Mouse (Mus musculus) CD4-positive, CD25-positive, alpha-beta regulatory T cell, adult 4 months (primary cell): ENCODE results near the gene Gm21885. TPM values are rescaled to one million over a fixed set of nuclear protein-coding genes. Genes with fewer than 3 reads are reported as not detected.
"Not testable (repeated sequence)": the region's sequence is repeated elsewhere in the genome, so short reads cannot be mapped to it uniquely, and the experiment has no call there.

Experiments
- ATAC-seq: one replicate; pipeline ENCODE4 v1.8.0; 2017
- polyA plus RNA-seq, 2 experiments: library from polyadenylated mRNA; unstranded; fragments of 100-300 nt; shearing (Covaris generic); gene quantifications; one replicate each; pipeline ENCODE4 v1.2.1; 2017

The Gm21885 gene
- 1 to 10 TPM in 1 of 2 experiments, not detected in 1; 1.3 TPM for polyA plus RNA-seq

DNA sequence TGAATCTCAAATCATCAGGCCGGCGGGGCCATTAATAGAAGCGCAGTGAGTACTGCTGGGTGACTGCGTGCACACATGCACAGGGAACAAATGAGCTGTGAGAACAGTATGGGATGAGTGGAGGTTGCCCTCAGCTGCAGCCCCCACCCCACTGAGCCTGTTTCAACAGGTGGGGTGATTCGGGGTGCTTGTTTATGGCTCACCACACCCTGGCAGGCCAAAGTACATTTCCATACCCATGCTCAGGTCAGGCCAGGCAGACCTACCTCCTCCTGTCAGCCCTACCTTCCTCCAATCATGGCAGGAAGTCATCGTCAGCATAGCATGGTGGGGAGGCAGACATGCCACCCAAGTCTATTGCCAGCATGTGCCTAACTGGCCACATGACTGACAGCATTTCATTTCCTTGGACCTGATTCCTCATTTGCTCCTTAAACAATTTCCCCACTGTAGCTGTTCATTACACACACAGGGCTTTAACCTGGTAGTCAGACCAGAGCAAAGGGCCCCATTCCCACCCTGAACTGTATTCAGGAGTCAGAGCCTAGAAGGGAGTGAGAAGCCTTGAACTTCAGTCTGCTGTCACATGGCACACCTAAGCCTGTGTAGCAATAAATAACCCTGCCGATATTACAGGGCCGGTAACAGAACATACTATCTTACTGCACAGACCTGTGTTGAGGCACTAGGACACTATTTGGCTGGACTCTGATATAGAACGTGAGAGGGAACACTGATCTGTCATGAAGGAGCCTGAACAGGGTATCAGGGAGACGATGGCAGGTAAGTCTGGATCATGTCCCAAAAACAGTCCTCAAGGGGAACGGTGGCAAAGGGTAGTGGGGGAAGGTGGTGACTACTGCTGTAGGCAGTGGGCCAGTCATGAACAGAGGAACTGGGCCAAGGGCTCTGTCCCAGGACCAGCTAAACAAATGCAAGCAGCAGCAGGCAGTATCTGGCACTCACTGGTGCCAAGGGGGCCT lies at the start of gene Gm21885:
Gm21885 (plus strand) TSS at position 675 of the 983 bp plus-strand sequence.
- ATAC-seq: no peak

GRCm38 (mm10) chr11:94233405-94233804 lies 48.3 kb upstream of the Gm21885 start:
- ATAC-seq: no peak

DNA sequence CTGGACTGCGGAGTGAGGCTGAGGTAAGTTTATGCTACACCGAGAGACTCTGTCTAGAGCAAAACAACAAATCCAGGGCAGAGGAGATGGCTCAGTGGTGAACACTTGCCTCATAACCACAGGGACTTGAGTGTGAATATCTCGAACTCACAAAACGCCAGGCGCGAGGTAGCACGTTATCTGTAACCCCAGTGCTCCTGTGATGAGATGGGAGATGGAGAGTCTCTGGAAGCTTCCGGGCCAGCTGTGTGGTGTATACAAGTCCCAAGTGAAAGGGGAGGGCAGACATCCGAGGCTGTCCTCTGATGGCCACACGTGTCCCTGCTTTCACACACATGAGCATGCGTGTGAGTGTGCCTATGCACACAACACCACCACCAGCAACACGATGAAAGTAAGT lies 47.3 kb upstream of the Gm21885 start:
- ATAC-seq: no peak

DNA sequence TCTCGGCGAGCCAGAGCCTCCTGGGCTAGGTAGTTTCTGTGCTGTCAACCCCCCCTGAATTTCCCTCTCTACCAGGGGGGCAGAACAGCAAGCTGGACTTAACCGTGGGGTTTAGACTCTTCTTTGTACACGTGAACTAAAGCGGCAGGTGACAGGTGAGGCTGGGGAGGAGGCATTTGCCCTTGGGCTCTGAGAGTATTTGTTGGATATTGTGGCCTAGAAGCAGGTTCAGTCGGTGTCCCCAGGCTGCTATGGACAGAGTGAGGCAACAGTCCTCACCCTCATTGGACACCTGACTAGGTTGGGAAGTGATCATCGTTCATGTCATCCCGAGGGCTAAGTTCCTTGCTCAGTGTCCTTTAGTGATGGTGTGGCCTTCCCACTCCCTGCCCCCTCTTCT lies 46.8 kb upstream of the Gm21885 start:
- ATAC-seq: no peak

DNA sequence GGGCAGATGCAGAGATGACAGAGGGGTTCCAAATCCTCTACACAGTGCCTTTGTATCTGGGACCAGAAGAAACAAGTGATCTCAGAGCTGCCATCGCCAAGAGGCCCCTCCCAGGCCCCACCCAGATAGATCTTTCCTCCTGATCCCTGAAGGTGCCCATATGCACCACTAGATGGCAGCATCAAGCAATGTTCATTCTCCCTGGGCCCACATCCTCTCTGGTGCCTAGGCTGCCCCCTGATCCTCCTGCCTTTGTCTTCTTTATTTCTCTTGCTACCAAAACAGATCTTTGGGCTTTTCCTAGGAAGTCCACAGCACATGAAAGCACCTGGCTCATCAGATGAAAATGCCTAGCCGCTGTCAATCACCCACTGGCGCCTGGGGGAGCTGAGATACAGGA lies 45.6 kb upstream of the Gm21885 start:
- peak; percentile 94 for ATAC-seq

DNA sequence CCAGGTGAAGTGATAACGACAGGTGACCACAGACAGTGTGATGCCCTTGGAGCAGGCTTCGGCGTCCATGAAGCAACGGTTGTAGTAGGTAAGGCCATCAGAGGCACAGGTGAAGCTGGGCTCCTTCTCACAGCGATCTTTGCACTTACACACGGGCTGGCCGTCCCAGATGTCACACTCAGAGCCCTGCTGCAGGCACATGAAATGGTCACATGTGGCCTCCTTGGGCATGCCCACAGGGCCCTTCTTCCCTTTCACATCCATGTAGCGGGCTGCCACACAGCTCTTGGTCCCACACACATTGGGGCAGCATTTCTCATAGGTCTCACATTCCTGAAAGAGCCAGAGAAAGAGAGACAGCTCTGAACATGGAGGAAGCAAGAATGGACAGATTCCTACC lies 42.9 kb upstream of the Gm21885 start:
- ATAC-seq: no peak

DNA sequence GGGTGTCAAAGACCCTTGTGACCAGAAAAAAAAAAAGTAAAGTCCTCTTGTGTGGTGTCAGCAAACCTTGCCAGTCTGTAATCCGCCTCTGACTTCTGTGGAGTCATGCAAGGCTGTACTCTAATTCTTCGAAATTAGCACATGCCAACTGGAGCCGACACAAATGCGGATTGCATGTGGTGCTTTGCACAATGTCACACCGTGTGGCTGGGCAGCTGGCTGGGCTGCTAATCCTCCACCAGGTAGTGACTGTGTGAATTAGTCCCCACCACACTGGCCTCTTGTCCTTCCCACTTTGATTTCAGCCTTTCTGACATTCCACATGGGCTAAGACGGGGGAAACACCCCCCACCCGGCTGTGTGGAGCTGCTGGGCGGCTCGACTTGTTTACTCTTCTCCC lies 42.0 kb upstream of the Gm21885 start:
- ATAC-seq: no peak

DNA sequence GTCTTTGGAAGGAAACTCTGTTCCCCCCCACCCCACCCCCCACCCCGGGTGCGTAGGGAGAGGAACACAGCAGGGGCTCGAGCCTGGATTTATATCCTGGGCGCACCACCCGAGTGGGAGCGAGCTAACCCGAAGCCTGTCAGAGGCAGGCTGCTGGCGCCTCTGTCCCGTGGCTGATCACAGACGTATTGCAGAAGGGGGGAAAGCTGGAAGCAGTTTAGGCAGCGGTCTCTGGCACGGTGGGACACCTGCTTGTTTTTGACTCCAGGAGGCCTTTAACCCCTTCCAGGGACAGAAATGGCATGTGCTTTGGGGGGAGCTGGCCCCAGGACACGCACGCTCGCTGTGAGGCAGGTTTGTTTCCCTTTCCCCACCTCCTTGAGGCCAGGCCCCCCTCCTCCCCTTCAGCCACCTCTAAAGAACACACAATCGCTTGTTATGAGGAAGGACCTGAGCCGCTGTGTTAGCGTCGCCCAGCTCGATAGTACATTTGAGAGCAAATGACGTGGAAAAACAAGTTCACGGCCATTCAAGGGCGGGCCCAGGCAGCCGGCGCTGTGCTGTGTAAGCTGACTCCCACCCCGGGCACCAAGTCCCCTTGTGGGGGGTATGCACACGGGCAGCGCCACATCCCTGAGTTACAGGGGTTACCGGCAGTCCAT lies 38.8 kb upstream of the Gm21885 start:
- peak; percentile 54 for ATAC-seq

- peak; percentile 74 for ATAC-seq
Observed at GRCm38 (mm10) chr11:94243422-94244180, 38.1 kb upstream of the Gm21885 start.

- ATAC-seq: no peak
Observed at GRCm38 (mm10) chr11:94244385-94244784, 37.3 kb upstream of the Gm21885 start.

DNA sequence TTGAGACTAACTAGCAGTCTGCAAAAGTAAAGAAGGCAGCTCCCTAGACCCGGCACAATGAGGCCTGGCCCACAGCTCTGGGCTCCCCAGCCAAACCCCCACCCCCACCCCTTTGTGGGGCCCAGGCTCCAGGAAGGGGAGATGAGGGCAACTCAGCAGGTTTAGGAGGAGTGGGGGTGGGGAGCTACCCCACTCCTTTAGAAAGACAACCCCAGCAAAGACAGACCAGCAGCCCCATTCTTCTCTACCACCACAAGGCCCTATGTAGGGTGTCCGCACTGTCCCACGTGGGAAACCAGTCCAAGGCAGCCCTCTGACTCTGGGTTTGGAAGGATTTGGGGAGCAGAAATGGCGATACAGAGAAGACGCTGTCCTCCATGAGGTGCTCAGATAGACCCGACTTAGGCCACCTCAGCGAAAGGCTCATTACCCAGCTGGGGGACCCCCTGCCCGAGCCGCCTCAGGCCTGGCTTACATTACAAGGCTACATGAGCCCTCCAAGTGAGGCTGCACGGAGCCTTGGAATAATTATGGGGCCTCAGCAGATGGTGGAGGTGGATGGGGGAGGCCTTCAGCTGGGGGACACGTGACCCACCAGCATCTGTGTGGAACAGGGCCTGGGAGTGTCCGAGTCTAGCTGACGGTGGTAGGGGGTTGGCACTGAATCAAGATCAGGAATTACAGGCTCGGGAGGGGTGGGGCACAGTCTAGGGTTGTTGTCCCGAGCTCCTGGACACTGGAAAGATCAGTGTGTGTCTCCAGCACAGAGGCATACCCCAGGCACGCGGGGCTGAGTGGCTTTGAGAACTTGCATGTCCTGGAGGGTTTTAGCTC lies 35.5 kb upstream of the Gm21885 start, which contains the start of gene Wfikkn2:
Wfikkn2 (minus strand) TSS at position 51 of the 834 bp plus-strand sequence.
- no peak for ATAC-seq

DNA sequence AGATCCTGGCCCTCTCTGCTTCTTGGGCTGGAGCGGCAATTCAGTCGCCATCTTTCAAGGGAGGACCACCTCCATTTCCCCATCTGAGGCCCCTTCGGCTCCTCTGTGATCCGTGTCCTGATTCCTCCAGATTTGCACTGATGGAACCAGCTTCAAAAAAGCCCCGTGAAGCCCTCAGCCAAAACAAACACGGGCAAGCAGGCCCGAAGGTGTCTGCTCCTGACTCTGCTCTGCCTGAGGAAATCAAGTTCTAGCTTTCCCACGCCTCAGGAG lies 34.9 kb upstream of the Gm21885 start:
- ATAC-seq: no peak

DNA sequence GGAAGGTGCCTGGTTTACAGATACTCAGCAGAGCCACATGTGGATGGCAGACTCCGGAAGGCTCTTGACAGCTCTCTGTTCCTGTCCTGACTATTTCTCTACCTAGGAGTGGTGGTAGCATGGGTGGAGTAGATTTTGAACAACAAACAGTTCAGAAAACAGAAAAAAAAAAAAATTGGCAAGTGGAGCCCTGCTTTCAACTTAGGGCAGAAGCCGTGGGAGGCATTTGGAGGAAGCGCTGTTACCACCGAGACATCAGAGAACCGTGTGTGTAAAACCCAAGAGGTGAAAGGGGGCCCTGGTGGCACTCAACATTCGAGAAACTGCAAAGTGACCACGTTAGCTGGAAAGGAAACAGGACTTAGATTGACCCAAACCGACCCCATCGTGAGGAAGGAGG lies 28.5 kb upstream of the Gm21885 start:
- ATAC-seq: no peak

- ATAC-seq: no peak
Observed at GRCm38 (mm10) chr11:94253691-94254090, 28.0 kb upstream of the Gm21885 start.

DNA sequence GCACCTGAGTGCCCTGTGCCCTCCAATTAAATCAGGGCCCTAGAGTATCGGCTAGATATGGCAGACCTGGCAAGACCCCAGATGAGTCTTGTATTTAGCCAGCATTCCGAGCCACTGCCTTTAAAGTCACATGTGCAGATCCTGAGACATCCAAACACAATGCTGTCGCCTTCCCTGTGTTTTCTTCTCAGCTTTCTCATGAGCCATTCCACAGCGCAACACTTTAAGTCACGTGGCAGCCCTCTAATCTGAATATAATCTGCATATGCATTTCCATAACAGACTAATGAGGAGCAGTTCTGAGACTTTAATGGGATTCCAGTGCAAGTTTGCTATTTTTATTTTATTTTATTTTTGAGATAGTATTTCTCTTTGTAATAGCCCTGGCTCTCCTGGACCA lies 25.9 kb upstream of the Gm21885 start:
- ATAC-seq: no peak

- no peak for ATAC-seq
Observed at GRCm38 (mm10) chr11:94257987-94258386, 23.7 kb upstream of the Gm21885 start.

- peak; percentile 57 for ATAC-seq
Observed at GRCm38 (mm10) chr11:94259814-94260213, 21.9 kb upstream of the Gm21885 start.

GRCm38 (mm10) chr11:94261585-94262370 lies 19.9 kb upstream of the Gm21885 start:
- ATAC-seq: no peak

DNA sequence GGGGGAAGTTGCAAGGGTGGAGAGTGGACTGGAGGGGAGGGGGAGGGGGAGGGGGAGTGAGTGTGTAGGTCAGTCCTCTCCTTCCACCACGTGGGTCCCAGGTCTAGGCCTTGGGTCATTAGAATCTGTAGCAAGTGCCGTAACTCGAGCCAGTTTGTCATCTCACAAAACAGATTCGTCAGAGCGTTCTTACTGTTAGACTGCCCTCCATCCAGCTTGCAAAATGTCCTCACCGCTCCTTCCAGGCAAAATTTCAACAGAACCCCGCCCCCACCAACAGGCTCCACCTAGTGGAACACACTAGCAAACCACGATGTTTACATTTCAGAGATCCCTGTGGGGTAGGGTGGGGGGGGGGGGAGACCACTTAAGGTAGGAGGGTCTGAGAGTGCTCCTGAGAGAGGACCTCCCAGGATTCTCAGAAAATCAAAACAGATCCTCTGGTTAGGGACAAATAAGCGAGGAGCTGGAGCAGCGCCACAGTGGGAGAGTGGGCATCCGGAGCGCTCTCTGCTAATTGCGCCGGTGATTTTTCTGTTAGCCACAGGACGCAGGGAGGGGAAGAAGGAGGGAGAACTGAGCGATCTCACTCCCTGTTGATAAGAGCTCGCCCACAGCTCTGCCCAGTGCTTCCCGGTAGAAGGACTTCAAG lies 16.4 kb upstream of the Gm21885 start:
- ATAC-seq: peak; percentile 29

DNA sequence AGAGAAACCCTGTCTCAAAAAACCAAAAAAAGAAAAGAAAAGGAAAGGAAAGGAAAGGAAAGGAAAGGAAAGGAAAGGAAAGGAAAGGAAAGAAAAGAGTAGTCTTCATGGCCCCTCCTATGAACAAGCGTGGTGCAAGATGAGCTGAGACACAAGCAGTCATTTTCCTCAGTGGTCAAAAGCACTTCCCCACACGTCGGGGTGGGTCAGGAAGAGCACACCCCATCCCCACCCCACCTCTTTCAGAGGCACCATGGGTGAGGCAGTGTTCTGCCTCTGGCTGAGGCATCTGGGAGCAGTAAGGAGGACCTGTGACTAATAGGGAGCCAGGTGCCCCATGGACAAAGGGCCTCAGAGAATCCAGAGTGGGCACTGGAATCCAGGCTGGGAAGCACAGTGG lies 15.5 kb upstream of the Gm21885 start:
- ATAC-seq: not testable (repeated sequence)

DNA sequence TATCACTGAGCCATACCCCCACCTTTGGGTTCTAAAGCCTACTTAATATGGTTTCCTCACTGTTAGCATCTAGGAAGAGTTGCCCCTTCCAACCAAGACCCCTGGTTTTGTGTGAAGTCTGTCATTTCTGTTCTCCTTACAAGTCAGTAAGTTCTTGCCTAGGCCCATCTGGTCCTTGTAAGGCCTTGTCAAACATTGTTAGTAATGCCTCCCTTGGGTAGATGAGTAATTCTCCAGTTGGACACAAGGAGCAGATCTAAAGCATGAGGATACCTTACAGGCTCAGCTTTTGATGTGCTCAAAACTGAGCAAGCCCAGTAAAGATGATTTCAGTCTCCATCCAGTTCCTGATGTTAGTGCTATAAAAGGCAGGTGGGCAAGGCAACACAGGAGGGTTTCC lies 12.9 kb upstream of the Gm21885 start:
- ATAC-seq: no peak
